Mouse (Mus musculus) neutrophil, adult 5-6 weeks (primary cell): ENCODE data around the gene 9330159F19Rik. TPM values are rescaled to one million over a fixed set of nuclear protein-coding genes. Genes with fewer than 3 reads are reported as not detected.

Source experiments
- ATAC-seq: fragments of 151-379, 151-347 bp; 2 replicates; pipeline ENCODE4 v1.8.0; 2017; ENCODE audit warnings: mild to moderate bottlenecking, moderate TSS enrichment; ENCODE audit not compliant: insufficient number of reproducible peaks, poor library complexity, low FRiP score, severe bottlenecking; ENCODE audit errors: extremely low read depth
- total RNA-seq: library from RNA; stranded (forward); fragments of 200-1000 nt; gene quantifications from 2 replicates; pipeline ENCODE4 v1.2.3, GENCODE M21; 2017

9330159F19Rik gene
- 0.23 TPM in 1 of 2 replicates, not detected in the other for total RNA-seq

DNA sequence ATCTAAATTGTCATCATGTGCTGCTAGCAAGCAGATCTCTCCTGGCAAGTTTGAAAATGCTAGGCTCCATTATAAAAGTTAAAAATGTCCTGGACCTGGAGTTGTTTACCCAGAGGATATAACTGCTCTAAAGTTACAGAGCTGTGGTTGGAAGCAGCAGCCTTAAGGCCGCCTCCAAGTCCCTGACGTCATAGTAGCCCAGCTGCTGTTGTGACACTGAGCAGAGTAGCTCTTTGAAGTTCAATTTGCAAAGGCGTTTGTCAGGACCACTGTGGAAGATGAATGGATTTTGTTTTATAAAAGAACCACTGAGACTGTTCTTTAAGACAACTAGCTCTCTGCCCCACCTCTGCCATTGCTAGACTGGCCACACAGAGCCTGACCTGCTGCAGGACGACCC is at the start of gene 9330159F19Rik:
Gene 9330159F19Rik (plus strand): TSS at position 154 of the 400 bp plus-strand sequence.
- ATAC-seq: no peak

- ATAC-seq: no peak
Observed at GRCm38 (mm10) chr10:29161664-29162063, 49.7 kb upstream of the 9330159F19Rik start.

GRCm38 (mm10) chr10:29173778-29174177 is 37.6 kb upstream of the 9330159F19Rik start:
- no peak for ATAC-seq

DNA sequence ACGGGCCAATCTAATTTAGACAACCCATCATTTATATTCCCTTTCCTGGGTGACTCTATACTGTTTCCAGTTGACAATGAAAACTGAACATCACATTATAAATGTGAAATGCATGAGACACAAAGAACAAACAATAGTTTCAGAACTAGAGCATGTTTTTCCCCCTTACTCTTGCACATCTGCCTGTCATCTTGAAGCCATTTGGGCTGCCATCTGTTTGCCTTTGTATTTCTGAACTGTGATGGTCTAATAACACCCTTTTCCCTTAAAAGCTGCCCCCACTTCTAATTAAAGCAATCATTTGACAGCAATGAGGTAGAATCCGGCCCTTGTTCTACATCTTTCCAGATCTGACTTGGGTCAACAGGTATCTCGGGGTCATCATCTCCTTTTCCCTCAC is 35.8 kb upstream of the 9330159F19Rik start:
- ATAC-seq: no peak

DNA sequence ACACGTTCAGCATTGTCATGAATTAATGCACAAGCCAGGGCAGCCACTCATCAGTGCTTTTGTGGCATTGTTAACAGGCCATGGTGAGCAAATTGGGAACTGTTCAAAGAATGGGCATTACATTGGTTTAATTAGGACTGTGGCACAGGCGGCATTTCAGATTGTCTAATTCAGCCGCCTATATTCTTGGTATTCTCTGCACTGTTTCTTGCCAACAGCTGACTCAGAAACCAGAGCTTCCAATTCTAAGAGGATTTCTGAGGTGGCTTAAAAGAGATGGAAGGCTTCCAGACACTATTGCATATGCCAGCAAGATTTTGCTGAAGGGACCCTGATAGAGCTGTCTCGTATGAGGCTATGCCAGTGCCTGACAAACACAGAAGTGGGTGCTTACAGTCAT is 34.5 kb upstream of the 9330159F19Rik start:
- no peak for ATAC-seq

- no peak for ATAC-seq
Observed at GRCm38 (mm10) chr10:29178003-29178402, 33.4 kb upstream of the 9330159F19Rik start.

DNA sequence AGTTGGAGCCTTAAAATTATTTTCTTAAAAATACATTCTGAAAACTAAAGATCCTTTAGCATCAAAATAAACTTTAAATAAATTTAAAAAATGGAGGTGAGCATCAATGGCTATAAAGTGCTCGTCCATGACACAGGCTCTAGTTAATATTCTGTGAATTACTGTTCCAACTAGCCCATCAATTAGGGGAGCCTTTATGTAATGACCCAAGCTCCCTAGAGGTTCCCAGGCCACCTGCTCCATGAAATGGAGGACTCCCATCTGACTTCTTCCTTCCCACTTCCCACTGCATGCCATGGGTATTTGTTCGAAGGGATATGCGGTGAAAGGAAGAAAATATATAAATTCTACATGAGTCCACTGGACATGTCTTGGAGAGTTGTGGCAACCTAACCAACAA is 31.2 kb upstream of the 9330159F19Rik start:
- no peak for ATAC-seq

DNA sequence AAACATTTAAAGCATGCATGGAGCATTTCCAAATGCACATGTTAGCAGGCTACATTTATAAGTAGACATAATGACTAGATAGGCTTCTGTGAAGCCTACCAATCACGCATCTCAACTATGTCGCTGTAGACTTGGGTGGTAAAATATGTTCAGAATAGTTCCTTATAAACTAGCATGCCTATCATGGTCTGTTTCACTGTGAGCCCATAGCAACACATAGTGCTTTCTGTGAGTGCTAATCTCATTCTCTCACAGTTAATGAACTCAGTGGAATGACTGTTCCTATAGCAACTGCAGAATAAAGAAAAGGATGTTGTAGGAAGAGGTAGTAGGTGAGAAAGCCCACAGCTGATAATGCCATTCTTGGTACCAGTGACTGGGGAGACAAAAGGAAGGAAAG is 30.4 kb upstream of the 9330159F19Rik start:
- no peak for ATAC-seq

GRCm38 (mm10) chr10:29193769-29194168 is 17.6 kb upstream of the 9330159F19Rik start:
- no peak for ATAC-seq

DNA sequence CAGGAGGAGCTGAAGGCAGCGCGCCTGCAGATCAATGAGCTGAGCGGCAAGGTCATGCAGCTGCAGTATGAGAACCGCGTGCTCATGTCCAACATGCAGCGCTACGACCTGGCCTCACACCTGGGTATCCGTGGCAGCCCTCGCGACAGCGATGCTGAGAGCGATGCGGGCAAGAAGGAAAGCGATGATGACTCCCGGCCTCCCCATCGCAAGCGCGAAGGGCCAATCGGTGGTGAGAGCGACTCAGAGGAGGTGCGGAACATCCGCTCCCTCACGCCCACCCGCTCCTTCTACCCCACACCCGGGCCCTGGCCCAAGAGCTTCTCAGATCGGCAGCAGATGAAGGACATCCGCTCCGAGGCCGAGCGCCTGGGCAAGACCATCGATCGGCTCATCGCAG is 14.6 kb upstream of the 9330159F19Rik start:
- no peak for ATAC-seq

- ATAC-seq: no peak
Observed at GRCm38 (mm10) chr10:29198642-29199041, 12.8 kb upstream of the 9330159F19Rik start, which contains the start of gene Gm49353. TSS of gene Gm49353 (plus strand) at chr10:29198954.

DNA sequence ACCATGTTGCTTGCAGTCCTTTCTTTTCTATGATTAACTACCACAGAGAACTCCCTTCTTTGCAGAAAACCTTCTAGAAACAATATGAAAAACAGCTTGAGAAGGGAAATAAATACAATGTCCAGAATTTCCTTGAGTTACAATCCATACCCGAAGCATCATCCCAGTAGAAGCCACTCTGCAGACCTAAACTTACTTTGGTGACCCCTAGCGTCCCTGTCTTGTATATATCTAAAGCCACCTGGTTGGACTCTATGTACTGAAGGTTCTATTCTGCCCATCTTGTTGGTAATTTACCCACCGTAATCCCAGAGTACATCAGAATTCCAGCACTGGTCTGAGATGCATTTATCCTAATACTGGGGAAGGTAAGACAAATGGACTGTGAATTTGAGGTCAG is 11.6 kb upstream of the 9330159F19Rik start:
- no peak for ATAC-seq

- ATAC-seq: no peak
Observed at GRCm38 (mm10) chr10:29200609-29201008, 10.8 kb upstream of the 9330159F19Rik start.

DNA sequence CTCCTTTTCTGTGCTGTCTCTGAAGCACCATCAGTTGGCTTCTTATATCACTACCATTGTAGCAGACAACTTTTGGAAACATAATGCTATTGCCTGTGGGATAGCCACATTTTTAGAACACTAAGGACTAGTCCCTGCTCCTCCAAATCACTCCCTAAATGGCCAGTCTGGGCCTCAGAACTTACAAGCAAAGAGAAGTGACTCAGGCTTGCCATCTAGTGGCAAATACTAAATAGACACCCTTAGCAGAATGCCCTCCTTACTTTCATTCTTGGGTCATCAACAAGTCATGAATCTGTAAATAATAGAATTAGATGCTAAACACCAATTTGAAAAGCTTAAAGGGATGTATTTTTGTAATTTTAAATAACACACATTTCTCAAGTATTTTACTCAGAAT is 4.7 kb upstream of the 9330159F19Rik start:
- ATAC-seq: no peak

DNA sequence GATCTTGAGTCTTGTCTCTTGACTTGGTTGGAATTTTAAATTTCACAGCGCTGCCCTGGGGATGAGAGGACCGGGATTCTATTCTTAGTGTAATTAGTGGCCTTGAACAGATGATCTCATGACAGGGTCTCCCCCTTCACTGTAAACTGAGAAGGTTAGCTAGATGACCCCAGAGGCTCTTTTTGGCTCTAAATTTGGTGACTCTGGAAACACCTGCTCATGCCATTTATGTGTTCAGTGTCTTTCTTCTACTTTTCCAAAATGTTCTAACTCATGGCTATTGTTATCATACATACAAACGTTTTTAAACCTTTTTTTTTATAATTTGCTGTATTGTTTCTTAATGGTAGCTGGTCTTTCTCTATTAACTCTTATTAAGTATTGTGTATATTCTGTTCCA is 2.7 kb upstream of the 9330159F19Rik start:
- no peak for ATAC-seq

GRCm38 (mm10) chr10:29213534-29214100 is 2.2 kb downstream of the 9330159F19Rik start:
- ATAC-seq: no peak

DNA sequence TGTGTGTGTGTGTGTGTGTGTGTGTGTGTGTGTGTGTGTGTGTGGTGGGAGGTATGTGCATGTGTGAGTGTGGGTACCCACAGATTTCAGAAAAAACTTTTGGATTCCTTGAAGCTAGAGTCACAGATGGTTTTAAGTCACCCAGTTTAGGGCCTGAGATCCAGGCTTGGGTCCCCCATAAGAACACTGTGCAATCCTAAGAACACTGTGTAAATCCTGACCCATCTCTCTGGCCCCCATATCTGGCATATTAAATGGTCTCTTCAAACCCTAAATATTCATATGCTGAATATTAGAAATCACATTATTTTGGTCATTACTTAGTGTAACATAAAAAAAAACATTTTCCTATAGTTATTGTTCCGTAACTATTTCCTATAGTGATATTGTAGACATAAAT is 5.6 kb downstream of the 9330159F19Rik start:
- ATAC-seq: no peak

DNA sequence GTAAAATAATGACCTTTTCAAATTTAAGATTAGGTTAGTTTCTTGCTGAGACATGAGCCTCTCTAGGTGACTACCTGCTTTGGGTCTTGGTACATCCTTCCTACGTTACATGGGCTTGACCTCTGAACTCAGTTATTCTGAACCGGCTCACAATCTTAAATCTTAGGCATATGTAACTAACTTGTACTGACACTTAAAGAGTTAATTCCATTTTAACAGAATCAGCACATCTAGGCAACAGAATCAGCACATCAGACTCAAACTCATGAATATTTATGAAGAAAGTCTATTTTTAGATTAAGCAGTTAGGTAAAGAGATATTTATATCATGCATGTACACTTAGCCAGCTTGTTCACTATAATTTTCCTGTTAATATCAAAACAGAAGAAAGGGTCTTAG is 6.0 kb downstream of the 9330159F19Rik start:
- ATAC-seq: no peak

DNA sequence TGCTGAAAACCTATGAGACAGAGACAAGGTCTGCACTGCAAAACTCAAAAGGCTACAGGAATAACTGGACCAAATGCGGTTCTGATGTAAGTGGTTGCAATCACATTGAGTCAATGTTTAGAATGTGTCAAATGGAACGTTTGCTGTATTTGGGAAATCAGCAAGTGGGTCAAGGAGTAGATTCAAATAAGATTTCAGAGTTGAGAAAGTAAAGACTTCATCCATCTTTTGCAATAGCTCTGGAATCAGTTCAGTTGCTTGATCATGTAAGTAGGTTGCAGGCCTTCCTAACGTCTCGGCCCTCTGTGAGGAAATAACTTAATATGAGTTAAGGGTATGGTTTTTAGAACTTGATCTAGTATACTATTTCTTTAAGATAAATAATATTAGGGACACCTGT is 13.9 kb downstream of the 9330159F19Rik start:
- ATAC-seq: no peak

DNA sequence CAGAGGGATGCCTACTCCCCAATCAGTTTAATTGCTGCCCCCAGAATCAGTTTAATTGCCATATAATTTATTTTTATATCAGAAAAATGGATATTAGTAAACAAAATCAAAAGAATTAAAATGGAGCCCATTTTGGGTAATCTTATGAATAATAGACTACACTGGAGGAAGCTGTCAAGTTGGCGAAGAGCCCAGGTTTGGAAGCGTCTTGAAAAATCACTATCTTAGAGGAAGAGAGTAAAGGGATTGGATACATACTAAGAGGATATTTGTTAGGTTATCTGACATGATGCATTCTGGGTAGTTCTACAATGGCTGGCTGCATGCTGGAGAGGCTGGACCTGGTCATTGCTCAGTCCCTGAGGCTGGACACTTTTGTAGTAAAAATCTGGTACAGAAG is 19.8 kb downstream of the 9330159F19Rik start:
- no peak for ATAC-seq
